Mouse (Mus musculus) cerebellum, adult 11 months (tissue): ENCODE results near the gene Col6a5.

Source experiments
- DNase-seq: peaks from one replicate; pipeline ENCODE4 v3.0.0; 2022

Gene Col6a5

GRCm38 (mm10) chr9:105960533-105960932 lies at the start of gene Col6a5:
Gene Col6a5, minus strand, starts transcription at chr9:105960643.
- no peak for DNase-seq

DNA sequence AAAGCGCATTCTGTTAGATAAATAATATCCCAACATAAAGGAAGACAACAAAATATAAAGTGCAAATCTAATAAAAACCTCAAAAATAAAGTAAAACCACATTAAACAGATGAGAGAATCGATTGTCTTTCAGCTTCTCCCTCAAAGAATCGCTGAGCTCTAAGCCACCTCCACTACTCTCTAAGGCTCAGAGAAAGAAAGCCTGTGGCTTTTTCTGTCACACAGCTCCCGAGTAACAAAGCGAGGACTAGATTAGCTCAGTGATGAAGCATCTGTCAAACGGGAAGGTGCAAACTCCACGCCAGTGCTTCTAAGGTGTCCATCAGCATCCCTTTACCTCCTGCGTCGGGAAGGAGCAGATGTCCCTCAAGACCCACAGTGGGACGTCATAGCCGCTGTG lies 37.5 kb upstream of the Col6a5 start:
- no peak for DNase-seq

- DNase-seq = no peak
These were observed 32.0 kb upstream of the Col6a5 start for GRCm38 (mm10) chr9:105992425-105992824.

- no peak for DNase-seq
These were observed 29.7 kb upstream of the Col6a5 start for GRCm38 (mm10) chr9:105990099-105990498.

- DNase-seq = no peak
These were observed 29.0 kb upstream of the Col6a5 start for GRCm38 (mm10) chr9:105989468-105989867.

DNA sequence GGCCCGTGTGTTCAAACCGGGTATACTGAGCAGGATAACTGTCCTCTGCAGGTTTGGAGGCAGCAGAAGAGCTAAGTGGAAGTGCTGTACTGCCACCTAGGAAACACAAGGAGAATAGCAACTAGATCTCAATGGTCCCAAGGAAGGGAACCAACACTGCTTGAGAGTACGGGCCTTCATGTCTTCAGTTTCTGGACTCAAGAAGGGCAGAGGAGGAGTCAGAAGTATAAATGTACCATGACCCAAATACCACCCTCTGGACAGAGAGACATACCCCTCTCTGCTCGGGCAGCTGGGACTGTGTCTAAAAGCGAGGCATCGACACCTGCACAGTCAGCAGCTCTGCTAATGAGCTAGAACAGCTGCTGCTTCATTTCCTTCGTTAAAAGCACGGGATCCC lies 27.7 kb upstream of the Col6a5 start:
- no peak for DNase-seq

DNA sequence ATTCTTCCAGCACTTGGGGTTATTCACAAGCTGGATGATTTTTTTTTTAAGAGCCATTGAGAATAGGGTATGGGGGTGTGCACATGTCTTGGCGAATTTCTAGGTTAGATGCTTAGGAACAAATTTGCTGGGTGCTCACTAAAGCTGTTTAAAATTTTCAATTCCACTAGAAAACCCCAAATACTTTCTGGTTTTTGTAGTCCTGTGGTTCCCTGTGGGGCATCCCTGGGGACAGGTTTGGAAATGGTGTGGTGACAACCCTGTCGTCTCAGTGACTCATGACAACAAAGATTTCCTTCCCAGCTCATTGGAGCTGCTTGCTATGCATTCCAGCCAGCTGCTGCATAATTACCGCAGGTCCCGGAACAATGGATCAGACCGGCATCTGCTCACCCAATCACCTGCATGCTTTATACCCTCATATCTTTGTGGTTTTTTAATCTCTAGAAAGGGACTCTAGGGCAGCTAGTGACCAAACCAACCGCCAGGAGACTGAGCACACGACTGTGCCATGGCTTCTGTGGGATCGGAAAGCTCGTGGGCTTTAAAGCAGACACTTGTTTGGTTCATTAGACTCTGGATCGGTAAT lies 24.6 kb upstream of the Col6a5 start:
- DNase-seq = no peak

DNA sequence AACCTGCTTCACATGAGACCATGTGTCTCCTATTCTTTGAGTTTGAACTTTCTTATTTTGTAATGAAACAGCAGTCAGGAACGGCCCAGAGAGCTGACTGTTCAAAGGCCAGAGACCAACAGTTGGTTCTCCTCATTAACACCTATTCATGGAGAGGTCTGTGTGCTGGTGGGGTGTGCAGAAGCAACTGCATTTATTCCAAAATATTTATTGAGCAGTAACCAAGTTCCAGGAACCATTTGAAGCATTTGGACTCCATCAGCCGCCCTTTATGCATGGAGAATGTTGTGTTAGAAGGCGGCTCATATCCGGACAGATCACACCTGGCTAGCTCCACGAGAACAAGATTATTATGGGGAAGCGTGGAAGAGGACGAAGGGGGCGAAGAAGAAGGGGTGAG lies 18.0 kb upstream of the Col6a5 start:
- no peak for DNase-seq

- no peak for DNase-seq
These were observed 16.4 kb upstream of the Col6a5 start for GRCm38 (mm10) chr9:105976871-105977270.

DNA sequence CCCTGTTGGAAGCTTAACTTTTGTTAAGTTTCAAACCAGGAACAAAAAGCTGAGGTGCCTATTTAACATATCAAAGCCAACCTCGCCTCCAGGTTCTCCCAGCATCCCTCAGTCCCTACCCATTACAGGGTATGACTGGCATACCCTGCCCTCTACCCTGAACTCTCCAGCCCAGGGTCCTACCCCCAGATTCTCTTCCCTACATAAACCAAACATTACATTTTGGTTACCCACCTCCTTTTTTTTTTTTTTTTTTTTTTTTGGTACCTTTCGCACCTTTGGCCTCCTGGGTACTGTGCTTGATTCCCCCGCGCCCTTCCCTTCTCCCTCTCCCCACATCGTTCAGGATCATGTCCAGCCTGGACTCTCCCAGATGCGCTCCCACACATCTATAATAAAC lies 15.9 kb upstream of the Col6a5 start:
- no peak for DNase-seq

DNA sequence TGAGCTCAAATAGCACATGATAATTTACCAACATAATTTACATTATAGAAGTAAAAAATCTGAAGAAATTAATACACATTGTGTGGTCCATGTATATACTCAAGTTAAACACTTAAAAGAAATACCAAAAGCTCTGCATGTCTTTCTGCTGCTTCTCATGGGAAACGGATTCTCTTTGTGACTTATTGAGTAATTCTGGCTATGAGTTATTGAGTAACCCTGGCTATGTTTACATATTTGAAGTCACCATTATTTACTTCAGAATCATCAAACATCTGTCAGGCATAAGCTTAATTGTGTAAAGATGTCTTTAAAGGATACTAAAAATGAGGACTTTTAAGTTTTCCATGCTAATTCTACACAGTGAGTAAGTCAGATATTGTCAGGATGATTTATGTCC lies 13.3 kb upstream of the Col6a5 start:
- no peak for DNase-seq

DNA sequence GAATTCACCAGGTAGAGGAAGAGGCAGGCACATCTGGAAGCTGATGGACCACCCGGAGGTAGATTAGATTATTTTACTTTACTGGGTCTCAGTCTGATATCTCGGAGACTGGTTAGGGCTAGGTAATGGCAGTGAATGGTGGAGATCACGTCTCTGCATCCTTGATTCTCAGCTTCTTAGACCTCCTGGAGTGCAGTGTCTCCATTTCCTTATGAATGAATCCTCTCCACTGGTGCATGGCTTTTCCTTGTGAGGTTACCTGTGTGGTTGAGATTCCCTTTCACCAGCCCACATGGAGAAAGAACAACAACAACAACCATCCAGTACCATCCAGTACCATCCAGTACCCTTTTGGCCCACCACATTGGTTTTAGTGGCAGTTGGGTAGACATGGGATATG lies 11.6 kb upstream of the Col6a5 start:
- DNase-seq = no peak

DNA sequence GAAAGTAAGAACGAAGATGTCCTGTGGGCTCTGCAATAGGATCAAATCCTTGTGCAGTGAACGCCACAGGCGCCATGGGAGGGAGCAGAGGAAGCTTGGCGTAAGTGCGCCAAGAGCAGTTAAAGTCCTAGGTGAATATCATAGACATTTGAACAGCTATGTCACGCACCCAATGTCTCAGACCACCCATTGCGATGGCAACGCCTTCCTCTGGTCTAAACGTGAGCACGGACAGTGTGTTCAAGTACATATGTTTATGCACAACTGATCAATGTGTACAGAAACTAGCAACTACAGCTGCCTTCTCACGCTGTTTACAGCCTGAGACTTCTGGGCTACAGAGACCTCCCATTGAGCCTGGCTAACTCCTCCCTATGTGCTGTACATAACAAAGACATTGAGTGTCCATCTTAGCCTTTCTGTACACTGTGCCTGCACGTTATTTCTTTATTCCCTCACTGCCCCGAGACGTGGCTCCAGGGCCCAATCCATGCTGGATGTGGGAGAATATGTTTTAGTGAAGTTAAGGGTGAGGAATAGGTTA lies 11.0 kb upstream of the Col6a5 start:
- DNase-seq = no peak

- no peak for DNase-seq
These were observed 10.5 kb upstream of the Col6a5 start for GRCm38 (mm10) chr9:105970901-105971300.

DNA sequence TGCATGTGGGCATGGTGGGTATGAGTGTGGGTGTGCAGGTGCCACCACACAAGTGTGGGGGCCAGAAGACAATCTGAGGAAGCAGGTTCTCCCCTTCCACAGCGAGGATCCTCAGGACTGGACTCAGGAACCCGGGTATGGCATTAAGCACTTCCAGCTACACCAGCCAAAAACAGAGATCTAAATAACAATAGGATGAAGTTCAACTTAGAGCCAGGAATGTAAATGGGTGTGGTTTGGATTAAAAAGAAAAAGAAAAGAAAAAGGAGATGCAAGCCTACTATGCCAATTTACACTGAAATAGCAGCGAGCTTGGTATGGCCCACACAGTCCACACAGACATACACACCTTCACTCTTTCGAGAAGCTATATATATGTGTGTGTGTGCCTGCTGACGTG lies 7.5 kb upstream of the Col6a5 start:
- no peak for DNase-seq

DNA sequence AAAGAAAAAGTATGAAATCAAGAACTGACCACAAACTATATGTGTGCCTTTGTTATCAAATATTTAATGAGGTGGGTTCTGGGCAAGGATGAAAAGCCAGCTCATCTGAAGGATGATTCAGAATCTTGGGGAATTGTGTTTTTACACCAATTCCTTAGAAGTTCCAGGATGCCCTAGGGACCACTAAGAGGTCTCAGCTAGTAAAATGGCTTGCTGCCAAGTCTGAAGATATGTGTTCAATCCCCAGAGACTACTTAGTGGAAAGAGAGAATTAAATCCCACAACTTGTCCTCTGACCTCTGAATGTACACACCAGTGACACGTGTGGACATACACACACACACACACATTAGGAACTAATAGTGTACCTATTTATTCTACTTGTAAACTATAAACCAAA lies 1.3 kb downstream of the Col6a5 start:
- no peak for DNase-seq

- no peak for DNase-seq
These were observed 10.7 kb downstream of the Col6a5 start for GRCm38 (mm10) chr9:105949755-105950154.

DNA sequence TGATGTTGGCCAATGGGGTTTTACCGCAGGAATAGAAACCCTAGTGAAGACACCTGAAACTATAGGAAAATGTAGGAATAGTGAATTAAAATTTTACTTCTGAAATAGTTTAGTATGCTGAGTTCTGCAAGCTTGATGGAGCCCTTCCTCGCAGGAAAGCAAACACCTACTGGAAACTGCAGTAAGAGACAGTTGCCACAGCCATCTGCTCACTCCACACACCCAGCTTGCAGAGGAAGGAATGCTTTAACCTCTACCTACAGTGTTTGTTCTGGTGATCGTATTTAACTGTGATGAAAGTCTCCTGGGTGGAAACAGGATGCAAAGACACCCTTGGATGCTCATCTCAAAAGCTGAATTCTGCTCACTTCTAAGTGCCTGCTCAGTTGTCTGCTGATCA lies 12.9 kb downstream of the Col6a5 start:
- DNase-seq = no peak

- DNase-seq = no peak
These were observed 26.6 kb downstream of the Col6a5 start for GRCm38 (mm10) chr9:105933816-105934215.

DNA sequence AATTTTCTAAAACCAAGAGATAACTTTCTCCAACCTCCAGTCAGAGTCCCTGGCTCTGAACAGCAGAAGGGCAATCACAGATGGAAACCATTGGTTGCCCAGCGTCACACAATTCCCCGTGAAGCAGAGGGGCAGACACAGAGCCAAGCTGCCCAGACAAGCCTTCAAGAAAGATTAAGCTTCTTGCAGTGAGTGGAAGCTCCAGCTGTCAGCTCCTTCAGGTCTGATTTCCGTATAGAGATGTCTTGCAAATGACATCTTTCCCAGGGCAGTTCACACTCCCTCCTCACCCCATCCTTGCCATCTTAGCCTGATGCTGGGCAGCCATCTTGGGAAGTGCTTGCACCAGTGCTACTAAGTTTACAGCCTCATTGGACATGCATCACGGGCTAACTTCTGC lies 31.2 kb downstream of the Col6a5 start:
- no peak for DNase-seq

- DNase-seq = no peak
These were observed 31.9 kb downstream of the Col6a5 start for GRCm38 (mm10) chr9:105928406-105929071.

DNA sequence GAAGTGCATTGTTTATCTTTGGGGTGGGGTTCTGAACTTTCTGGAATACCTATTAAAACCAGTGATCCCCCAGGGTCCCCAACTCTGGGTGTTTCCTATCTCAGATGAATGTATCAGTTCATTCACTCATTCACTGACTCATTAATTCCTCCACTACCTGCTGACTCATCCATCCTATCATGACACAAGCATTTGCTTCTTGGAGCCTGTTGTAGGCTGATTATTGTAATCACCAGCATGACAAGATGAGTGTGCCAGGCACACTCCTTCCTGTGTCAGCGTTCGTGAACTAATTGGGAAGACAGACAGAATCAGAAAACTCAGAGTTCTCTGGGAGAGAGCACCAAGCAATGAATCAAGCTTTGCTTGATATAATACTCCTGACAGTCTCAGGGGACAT lies 36.8 kb downstream of the Col6a5 start:
- DNase-seq = no peak

- DNase-seq = no peak
These were observed 45.3 kb downstream of the Col6a5 start for GRCm38 (mm10) chr9:105915186-105915585.

GRCm38 (mm10) chr9:105910166-105910565 lies 50.3 kb downstream of the Col6a5 start:
- DNase-seq = no peak

GRCm38 (mm10) chr9:105909352-105909751 lies 51.1 kb downstream of the Col6a5 start:
- DNase-seq = no peak
